Mouse (Mus musculus) cerebellum, adult 2 months (tissue): Measurements from ENCODE around the gene Rwdd2b. TPM values are rescaled to one million over a fixed set of nuclear protein-coding genes. Genes with fewer than 3 reads are reported as not detected.

Experiments
- DNase-seq, 2 experiments: peaks; one replicate each; pipeline ENCODE4 v3.0.0; 2021
- H3K27ac ChIP-seq: fragments of 200-500 bp; 2 replicates; pipeline ENCODE4 v1.5.1; 2012; ENCODE audit warnings: low read length, control low read depth, inconsistent platforms; ENCODE audit not compliant: insufficient read depth
- H3K27me3 ChIP-seq: fragments of 200-500 bp; 2 replicates; pipeline ENCODE4 v1.6.1; 2012; ENCODE audit warnings: inconsistent platforms, mild to moderate bottlenecking, low read length, moderate library complexity; ENCODE audit not compliant: control insufficient read depth, insufficient read depth
- H3K4me1 ChIP-seq: fragments of 200-500 bp; 2 replicates; pipeline ENCODE4 v1.6.1; 2011; ENCODE audit warnings: low read length; ENCODE audit not compliant: control insufficient read depth, insufficient read depth
- H3K4me3 ChIP-seq: fragments of 200-500 bp; replicated peaks from 2 replicates; pipeline ENCODE3; 2011; ENCODE audit warnings: mild to moderate bottlenecking, low read depth, low read length, control low read depth; ENCODE audit not compliant: insufficient read depth
- CTCF ChIP-seq: fragments of 200-500 bp; IDR thresholded peaks from 2 replicates; pipeline ENCODE4 v1.5.1; 2011; ENCODE audit warnings: low read depth, mild to moderate bottlenecking, control low read depth, low read length, moderate library complexity, borderline replicate concordance; ENCODE audit not compliant: insufficient read depth
- POLR2A ChIP-seq: fragments of 200-500 bp; IDR thresholded peaks from 2 replicates; pipeline ENCODE4 v1.6.1; 2011; ENCODE audit warnings: low read length, control low read depth, borderline replicate concordance; ENCODE audit not compliant: insufficient read depth
- WGBS: fragments of 180-500 bp; shearing (Covaris S2); methylation state at CpG from one replicate; pipeline ENCODE4 v1.1.7; 2018; 5-methylcytosine and 5-hydroxymethylcytosine counted together
- polyA plus RNA-seq: library from polyadenylated mRNA; depleted of rRNA; stranded (reverse); fragments of >200 nt; gene quantifications from 2 replicates; pipeline ENCODE4 v1.2.3, GENCODE M21; 2012; rRNA removed

Gene Rwdd2b
- 10.2 and 11.5 TPM in 2 replicates for polyA plus RNA-seq

GRCm38 (mm10) chr16:87440184-87440686 is at the start of gene Rwdd2b:
Gene Rwdd2b, minus strand, starts transcription at chr16:87440573.
- peak; percentile 93 to 95 for DNase-seq
- Histone ChIP-seq H3K27me3 (no peaks in the 10 kb centered on the region), H3K27ac (peak within 1 kb of the TSS; percentile 76), H3K4me3 (peak within 1 kb of the TSS; percentile 68), H3K4me1 (no peaks in the 10 kb centered on the region; the same call in 1 of the 2 replicates)
- WGBS, result under 1% methylated on average over 38 of the region's 38 CpGs
- TF ChIP-seq POLR2A, result peak; percentile 76; the same call in 1 of the 2 replicates
- no peak for TF ChIP-seq CTCF

DNA sequence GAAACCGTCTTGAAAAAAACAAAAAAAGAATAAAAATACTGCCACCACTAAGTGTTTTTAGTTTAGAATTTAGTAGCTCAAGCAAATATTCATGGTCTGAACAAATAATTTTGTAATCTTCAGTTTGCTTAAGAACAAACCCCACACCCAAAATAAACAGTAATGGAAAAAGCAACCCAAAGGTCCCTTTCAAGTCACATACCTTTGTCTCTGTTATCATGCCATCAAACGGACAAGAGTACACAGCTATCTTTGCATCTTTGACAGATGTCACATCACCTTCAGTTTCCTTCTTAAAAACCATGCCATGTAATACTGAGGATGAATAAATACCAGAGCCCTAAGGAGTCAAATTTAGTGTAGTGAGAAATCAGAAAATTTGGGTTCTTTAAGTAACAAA is 48.2 kb upstream of the Rwdd2b start:
- Histone ChIP-seq H3K27me3 (no peaks in the 10 kb centered on the region), H3K4me3 (no peak overlapping the region), H3K4me1 (no peaks in the 10 kb centered on the region), H3K27ac (no peak overlapping the region)
- TF ChIP-seq POLR2A, result no peak
- TF ChIP-seq CTCF, result no peak
- DNase-seq, result no peak
- 78% methylated on average over 2 of the region's 2 CpGs for WGBS

DNA sequence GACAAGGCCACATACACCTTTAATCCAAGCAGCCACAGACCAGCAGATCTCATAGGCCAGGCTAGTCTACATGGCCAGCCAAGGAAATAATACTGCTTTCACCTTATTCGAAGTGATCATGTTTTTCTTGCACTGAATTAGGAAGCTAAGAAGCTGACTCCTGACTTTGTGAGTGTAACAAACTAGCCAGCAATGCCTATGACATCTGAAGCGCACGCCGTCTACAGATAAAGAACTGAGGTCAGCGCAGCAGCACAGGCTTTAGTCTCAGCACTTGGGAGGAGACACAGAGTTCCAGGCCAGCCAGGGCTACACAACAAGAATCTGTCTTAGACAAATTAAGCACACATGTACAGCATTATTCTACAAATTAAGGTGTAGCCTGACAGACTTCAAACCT is 46.4 kb upstream of the Rwdd2b start:
- WGBS, result 96% methylated on average over 5 of the region's 5 CpGs
- no peaks in the 10 kb centered on the region for H3K4me1 ChIP-seq
- no peak overlapping the region for H3K27ac ChIP-seq
- no peak for DNase-seq
- no peaks in the 10 kb centered on the region for H3K27me3 ChIP-seq
- H3K4me3 ChIP-seq, result no peak overlapping the region
- TF ChIP-seq POLR2A (no peak), CTCF (no peak)

GRCm38 (mm10) chr16:87484367-87484766 is 44.0 kb upstream of the Rwdd2b start:
- 92% methylated on average over 5 of the region's 5 CpGs for WGBS
- Histone ChIP-seq H3K4me3 (no peak overlapping the region), H3K4me1 (no peaks in the 10 kb centered on the region), H3K27ac (no peak overlapping the region), H3K27me3 (no peaks in the 10 kb centered on the region)
- no peak for TF ChIP-seq CTCF
- no peak for TF ChIP-seq POLR2A
- DNase-seq, result no peak

DNA sequence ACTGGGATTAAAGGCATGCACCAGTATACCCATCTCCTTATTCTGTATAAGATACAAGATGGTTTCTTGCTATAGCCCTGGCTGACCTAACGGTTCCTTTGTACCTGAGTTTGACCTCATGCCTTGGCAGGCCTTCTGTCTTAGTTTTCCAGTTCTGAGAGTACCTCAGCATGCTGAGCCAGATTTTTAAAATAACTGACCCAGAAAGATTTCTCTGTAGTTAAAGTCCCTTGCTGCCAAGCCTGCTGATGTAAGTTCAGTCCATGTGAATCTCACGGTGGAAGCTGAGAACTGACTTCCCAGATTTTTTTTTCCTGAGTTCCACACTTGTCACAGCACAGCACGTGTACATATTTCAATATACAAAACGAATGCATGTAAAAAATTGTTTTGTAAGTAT is 30.2 kb upstream of the Rwdd2b start:
- no peak overlapping the region for H3K4me3 ChIP-seq
- TF ChIP-seq CTCF (no peak), POLR2A (no peak)
- H3K27ac ChIP-seq, result no peak overlapping the region
- H3K4me1 ChIP-seq, result no peaks in the 10 kb centered on the region
- DNase-seq, result peak in 1 of 2 experiments; percentile 29
- no peaks in the 10 kb centered on the region for H3K27me3 ChIP-seq
- WGBS, result 59% methylated on average over 4 of the region's 4 CpGs

DNA sequence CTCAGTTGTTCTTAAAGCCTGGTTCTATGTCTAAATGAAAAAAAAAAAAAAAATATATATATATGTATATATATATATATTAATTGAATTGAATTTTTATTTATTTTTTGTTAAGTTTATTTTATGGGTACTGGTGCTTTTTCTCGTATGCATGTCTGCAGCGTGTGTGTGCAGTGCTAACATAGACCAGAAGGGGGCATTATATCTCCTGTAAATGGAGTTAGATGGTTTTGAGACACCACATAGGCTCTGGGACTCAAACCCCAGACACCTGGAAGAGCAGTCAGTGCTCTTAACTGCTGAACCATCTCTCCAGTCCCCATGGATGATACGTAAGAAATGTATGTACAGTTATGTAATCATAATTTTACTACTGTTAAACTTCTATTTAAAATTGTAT is 18.4 kb upstream of the Rwdd2b start:
- 95% methylated on average over 3 of the region's 3 CpGs for WGBS
- no peak for TF ChIP-seq POLR2A
- TF ChIP-seq CTCF, result no peak
- H3K27ac ChIP-seq, result no peak overlapping the region
- H3K4me1 ChIP-seq, result peaks cover 2% of the 10 kb centered on the region
- H3K4me3 ChIP-seq, result no peak overlapping the region
- DNase-seq, result no peak
- no peaks in the 10 kb centered on the region for H3K27me3 ChIP-seq

- TF ChIP-seq CTCF (no peak), POLR2A (no peak)
- Histone ChIP-seq H3K4me1 (peaks cover 2% of the 10 kb centered on the region), H3K27me3 (no peaks in the 10 kb centered on the region), H3K4me3 (peak overlapping the region; percentile 86), H3K27ac (peak overlapping the region; percentile 59)
- no peak for DNase-seq
- under 1% methylated on average over 38 of the region's 38 CpGs for WGBS
Measured at GRCm38 (mm10) chr16:87455180-87455611, 14.8 kb upstream of the Rwdd2b start.

DNA sequence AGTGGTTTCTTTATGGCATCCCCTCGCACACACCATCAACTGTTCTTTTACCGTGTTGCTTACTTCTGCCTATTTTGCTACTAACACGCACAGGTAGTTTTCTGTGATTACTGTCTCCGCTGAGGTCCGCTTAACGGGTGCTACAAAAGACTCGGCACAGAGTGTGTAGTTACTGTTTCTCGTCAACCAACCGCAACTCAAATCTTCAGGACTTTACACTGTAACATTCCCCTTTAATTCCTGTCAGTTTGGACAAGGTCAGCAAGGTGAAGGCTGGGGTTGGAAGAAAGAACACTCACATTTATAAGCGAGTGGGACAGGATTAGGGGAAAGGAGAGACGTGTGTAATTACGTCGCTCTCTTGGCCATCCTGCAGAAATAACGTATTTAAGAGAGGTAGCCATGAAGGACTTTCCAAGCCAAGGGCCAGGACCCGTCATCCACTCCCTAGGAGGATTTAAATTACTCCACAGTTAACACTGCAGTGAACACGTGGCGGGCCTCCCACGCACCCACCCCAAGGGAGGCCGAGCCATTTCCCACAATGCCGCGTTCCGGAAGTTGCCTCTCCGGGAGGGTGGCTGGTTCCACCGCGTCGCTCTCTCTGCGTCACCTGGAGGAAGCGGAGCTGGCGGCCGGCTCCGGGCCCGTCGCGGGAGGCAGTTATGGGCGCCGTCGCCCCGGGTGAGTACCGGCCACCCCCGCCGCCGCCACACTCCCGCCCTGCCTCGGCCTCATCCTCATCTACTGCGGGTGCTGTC is 14.2 kb upstream of the Rwdd2b start, which contains the start of gene Usp16:
Usp16 (plus strand) TSS at position 285 of the 761 bp plus-strand sequence.
- Histone ChIP-seq H3K27me3 (no peaks in the 10 kb centered on the region), H3K4me1 (peaks cover 2% of the 10 kb centered on the region), H3K4me3 (peak within 1 kb of the TSS; percentile 86), H3K27ac (peak within 1 kb of the TSS; percentile 59)
- 7% methylated on average over 42 of the region's 45 CpGs for WGBS
- TF ChIP-seq CTCF (no peak), POLR2A (peak; percentile 64; the same call in 1 of the 2 replicates)
- DNase-seq, result peak; percentile 93 to 96
